Mouse (Mus musculus): ENCODE measurements at regions not wholly inside any gene's neighbourhood (a gene's known extent, or its start where the extent isn't known, plus 50 kb on each side); places are given as distances from the start of the nearest gene placed in this dataset.
"Not testable (repeated sequence)": the region's sequence is repeated elsewhere in the genome, so short reads cannot be mapped to it uniquely, and the experiment has no call there.

- not testable (repeated sequence) for DNase-seq (ENCODE audit: extremely low read depth, low read depth)
These were observed 95.1 kb downstream of the Mtnr1a start for GRCm38 (mm10) chr8:45163990-45164389.

GRCm38 (mm10) chr8:45165104-45165626 is 96.2 kb downstream of the Mtnr1a start:
- DNase-seq (ENCODE audit: extremely low read depth, low read depth) = peak; percentile 72

All from MEL-GATA-1-ER (cell line).